Mouse (Mus musculus) G1E (cell line): ENCODE data around the gene Gcnt7. TPM values are rescaled to one million over a fixed set of nuclear protein-coding genes. Genes with fewer than 3 reads are reported as not detected.

Experiments
- ATAC-seq: 2 replicates; pipeline ENCODE4 v1.8.0; 2016; ENCODE audit warnings: mild to moderate bottlenecking; ENCODE audit not compliant: insufficient number of reproducible peaks, poor library complexity, low FRiP score, severe bottlenecking; ENCODE audit errors: extremely low read depth
- DNase-seq: peaks from one replicate; pipeline ENCODE4 v3.0.0; 2012; ENCODE audit warnings: low spot score
- H3K27me3 ChIP-seq: 2 replicates; pipeline ENCODE4 v1.6.1; 2012; ENCODE audit warnings: mild to moderate bottlenecking, low read length, inconsistent platforms; ENCODE audit not compliant: insufficient read depth
- H3K36me3 ChIP-seq: replicated peaks from 2 replicates; pipeline ENCODE3; 2012; ENCODE audit warnings: mild to moderate bottlenecking, inconsistent platforms
- H3K4me1 ChIP-seq: 2 replicates; pipeline ENCODE4 v1.6.1; 2012; ENCODE audit warnings: low read depth, low read length, inconsistent platforms, mixed read lengths; ENCODE audit not compliant: insufficient read depth
- H3K4me3 ChIP-seq: 2 replicates; pipeline ENCODE4 v1.5.1; 2012; ENCODE audit warnings: low read depth, mild to moderate bottlenecking, inconsistent platforms, low read length, moderate library complexity, mixed read lengths
- H3K9me3 ChIP-seq: replicated peaks from 2 replicates; pipeline ENCODE4 v1.6.1; 2012; ENCODE audit warnings: inconsistent platforms
- CTCF ChIP-seq: IDR thresholded peaks from 2 replicates; pipeline ENCODE4 v1.5.1; 2012; ENCODE audit warnings: low read depth, low read length, inconsistent platforms, mixed read lengths
- GATA1 ChIP-seq: IDR thresholded peaks from 2 replicates; pipeline ENCODE4 v1.6.1; 2012; ENCODE audit warnings: borderline replicate concordance, low read length, inconsistent platforms, mixed read lengths
- GATA2 ChIP-seq: IDR thresholded peaks from 2 replicates; pipeline ENCODE4 v1.6.1; 2012; ENCODE audit warnings: low read depth, low read length, inconsistent platforms, borderline replicate concordance
- POLR2AphosphoS5 ChIP-seq: IDR thresholded peaks from 2 replicates; pipeline ENCODE4 v1.6.1; 2012; ENCODE audit warnings: low read depth, low read length, inconsistent platforms; ENCODE audit not compliant: insufficient replicate concordance
- TAL1 ChIP-seq: conservative IDR thresholded peaks from 2 replicates; pipeline ENCODE4 v1.6.1; 2012; ENCODE audit warnings: low read depth, low read length, inconsistent platforms, mixed read lengths
- polyA plus RNA-seq: library from polyadenylated mRNA; stranded (reverse); fragments of >175 nt; gene quantifications from 2 replicates; pipeline ENCODE4 v1.2.3, GENCODE M21; 2012
- total RNA-seq, 2 experiments: library from RNA; stranded (forward) in 1 of 2; stranded (reverse) in 1 of 2; fragments of 200-1000 nt in 1 of 2; fragments of >200 nt in 1 of 2; fragmentation: Nextera tagmentation in 1 of 2; gene quantifications; 2 replicates each; pipeline ENCODE4 v1.2.3; 2014 to 2017

The Gcnt7 gene
- not detected in 2 replicates for total RNA-seq (2014; fragmentation: Nextera tagmentation)
- 0.22 TPM in 1 of 2 replicates, not detected in the other for total RNA-seq (2017)
- polyA plus RNA-seq: not detected in 2 replicates

DNA sequence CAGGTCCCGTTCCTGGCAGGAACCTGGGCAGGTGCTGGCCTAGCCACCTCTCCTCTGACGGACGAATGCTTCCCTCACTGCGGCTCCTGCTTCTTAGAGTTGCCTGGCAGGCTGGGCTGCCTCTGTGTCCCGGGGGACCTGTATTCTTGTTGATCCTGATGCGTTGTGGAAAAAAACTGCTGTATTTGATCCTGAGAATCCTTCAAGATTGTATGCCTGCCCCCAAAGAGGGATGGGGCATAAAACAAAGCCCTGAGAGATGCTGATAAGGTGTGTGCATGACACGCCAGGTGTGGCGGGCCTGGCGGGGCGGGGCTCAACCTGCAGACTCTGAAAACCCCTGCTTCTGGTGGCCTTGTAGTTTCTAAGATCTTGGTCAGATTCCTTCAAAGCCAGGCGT is at the start of gene Gcnt7:
Gene Gcnt7, minus strand, starts transcription at position 101 of the 400 bp plus-strand sequence.
- H3K36me3 ChIP-seq: peaks cover 92% of the 10 kb centered on the region
- ATAC-seq: no peak

DNA sequence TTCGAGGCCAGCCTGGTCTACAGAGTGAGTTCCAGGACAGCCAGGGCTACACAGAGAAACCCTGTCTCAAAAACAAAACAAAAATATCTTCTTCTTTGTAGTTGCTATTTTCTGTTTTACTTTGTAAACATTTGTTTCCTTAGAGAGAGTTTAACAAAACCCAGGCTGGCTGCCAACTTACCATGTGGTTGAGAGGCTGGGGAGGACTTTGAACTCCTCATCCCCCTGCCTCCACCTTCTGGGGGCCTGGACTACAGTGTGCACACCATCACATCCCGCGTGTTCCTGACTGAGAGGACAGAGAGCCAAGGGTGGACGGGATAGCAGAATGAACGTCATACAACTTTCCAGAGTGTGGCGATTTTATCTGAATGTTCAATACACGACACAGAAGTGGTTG is 47.7 kb upstream of the Gcnt7 start:
- no peak for ATAC-seq
- Histone ChIP-seq H3K4me1 (no peaks in the 10 kb centered on the region; the same call in 1 of the 2 replicates), H3K4me3 (no peak overlapping the region), H3K27me3 (no peaks in the 10 kb centered on the region), H3K36me3 (no peaks in the 10 kb centered on the region), H3K9me3 (peaks cover 28% of the 10 kb centered on the region)
- TF ChIP-seq GATA2 (no peak), TAL1 (no peak), POLR2AphosphoS5 (no peak), CTCF (no peak), GATA1 (no peak)
- DNase-seq: no peak

More for the DNA sequence above, at the start of gene Gcnt7:
- H3K4me3 ChIP-seq: no peak within 1 kb of the TSS
- TF ChIP-seq TAL1 (no peak), CTCF (no peak), GATA2 (no peak), POLR2AphosphoS5 (no peak), GATA1 (no peak)
- no peak for DNase-seq
- H3K27me3 ChIP-seq: no peaks in the 10 kb centered on the region
- H3K9me3 ChIP-seq: no peaks in the 10 kb centered on the region
- H3K4me1 ChIP-seq: no peaks in the 10 kb centered on the region

DNA sequence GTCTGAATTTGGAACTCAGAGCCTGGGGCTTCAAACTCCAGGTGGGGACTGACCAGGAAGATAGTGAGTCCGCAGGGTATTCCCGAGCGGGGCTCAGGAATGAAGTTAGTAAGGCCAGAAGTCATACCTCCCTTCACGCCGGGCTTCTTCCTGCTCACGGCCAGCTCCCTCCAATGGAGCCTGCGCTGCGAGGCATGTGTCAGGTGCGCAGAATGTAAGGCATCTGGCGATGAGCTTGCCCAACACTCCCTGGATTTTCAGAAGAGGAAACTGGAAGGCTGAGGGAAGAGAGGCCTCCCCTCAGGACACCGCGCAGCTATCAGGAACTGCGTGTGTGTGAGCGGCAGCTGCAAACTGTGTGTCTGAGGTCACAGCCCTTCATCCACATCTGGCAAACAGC is 43.8 kb upstream of the Gcnt7 start:
- no peaks in the 10 kb centered on the region for H3K36me3 ChIP-seq
- TF ChIP-seq GATA1 (no peak), GATA2 (no peak), CTCF (no peak), POLR2AphosphoS5 (no peak), TAL1 (no peak)
- no peaks in the 10 kb centered on the region for H3K27me3 ChIP-seq
- DNase-seq (no peak), ATAC-seq (no peak)
- H3K9me3 ChIP-seq: peaks cover 16% of the 10 kb centered on the region
- H3K4me3 ChIP-seq: no peak overlapping the region
- peaks cover 2% of the 10 kb centered on the region; the same call in 1 of the 2 replicates for H3K4me1 ChIP-seq

DNA sequence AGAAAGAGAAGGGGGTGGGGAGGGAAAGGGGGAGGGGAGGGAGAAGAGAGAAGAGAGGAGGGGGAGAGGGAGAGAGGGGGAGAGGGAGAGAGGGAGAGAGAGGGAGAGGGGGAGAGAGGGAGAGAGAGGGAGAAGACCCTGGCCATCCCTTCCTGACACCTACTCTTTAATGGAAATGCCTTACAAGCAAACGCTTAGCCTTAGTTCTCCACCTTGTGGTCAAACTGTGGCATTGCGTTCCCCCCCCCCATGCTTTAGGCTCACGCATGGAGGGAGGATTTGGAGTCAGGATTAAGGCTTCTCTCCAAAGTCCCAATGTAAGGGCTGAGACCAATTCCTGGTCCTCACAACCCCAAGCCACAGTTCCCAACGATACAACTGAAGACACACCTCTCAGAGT is 42.9 kb upstream of the Gcnt7 start:
- TF ChIP-seq CTCF (peak; percentile 31; the same call in 1 of the 2 replicates), GATA2 (no peak), TAL1 (no peak)
- ATAC-seq: no peak
- DNase-seq: no peak
- Histone ChIP-seq H3K4me1 (peaks cover 2% of the 10 kb centered on the region; the same call in 1 of the 2 replicates), H3K9me3 (peaks cover 12% of the 10 kb centered on the region; the same call in 1 of the 2 replicates), H3K27me3 (no peaks in the 10 kb centered on the region), H3K36me3 (no peaks in the 10 kb centered on the region), H3K4me3 (no peak overlapping the region)

DNA sequence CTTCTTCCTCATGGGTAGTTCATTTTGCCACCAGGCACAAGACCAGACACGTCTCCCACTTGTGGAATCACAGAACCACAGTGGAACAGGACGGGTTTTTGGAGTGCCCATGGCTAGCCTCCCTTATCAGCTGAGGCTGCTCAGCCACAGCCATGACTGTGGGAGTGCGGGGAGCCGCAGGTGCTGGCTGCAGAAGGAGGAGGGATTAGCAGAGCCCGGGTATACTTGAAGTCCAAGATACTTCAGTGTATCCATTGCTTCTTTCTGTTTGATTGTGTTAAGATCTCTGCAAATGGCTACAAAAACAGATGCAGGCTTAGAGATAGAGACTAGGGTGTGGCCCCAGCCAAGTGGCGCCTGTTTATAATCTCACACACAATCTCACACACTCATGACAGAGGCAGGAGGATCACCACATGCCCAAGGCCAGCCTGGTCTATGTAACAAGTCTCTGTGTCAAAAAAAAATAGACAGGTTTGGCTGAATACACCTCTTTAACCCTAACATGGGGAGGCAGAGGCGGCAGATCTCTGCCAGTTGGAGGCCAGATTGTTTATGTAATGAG is 42.4 kb upstream of the Gcnt7 start:
- Histone ChIP-seq H3K4me1 (peaks cover 2% of the 10 kb centered on the region; the same call in 1 of the 2 replicates), H3K4me3 (no peak overlapping the region), H3K27me3 (no peaks in the 10 kb centered on the region), H3K9me3 (peaks cover 12% of the 10 kb centered on the region; the same call in 1 of the 2 replicates), H3K36me3 (no peaks in the 10 kb centered on the region)
- DNase-seq (no peak), ATAC-seq (peak; percentile 84)
- TF ChIP-seq POLR2AphosphoS5 (no peak), CTCF (no peak), GATA1 (no peak), GATA2 (no peak), TAL1 (no peak)

DNA sequence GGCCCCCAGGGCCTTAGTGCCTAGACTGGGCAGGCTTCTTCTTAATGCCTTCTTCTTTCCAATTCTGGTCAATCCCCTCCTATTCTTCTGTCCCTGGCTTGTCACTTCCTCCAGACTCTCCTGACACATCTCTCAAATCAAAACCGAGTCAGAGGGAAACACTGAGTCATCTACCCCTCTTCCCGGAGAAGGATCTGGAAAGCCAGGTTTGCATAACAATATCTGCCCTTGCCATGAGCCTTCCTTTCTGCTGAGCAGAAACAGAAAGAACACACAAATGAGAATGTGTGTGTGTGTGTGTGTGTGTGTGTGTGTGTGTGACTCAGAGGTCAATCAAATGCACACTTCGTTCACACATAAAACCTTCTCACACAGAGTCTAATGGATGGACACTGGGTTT is 40.4 kb upstream of the Gcnt7 start:
- ATAC-seq: no peak
- no peak for DNase-seq

More for the DNA sequence above, 40.4 kb upstream of the Gcnt7 start:
- Histone ChIP-seq H3K27me3 (no peaks in the 10 kb centered on the region), H3K4me3 (no peak overlapping the region), H3K4me1 (peaks cover 2% of the 10 kb centered on the region; the same call in 1 of the 2 replicates), H3K36me3 (no peaks in the 10 kb centered on the region), H3K9me3 (peaks cover 6% of the 10 kb centered on the region; the same call in 1 of the 2 replicates)
- TF ChIP-seq TAL1: no peak
- TF ChIP-seq POLR2AphosphoS5: no peak
